Mouse (Mus musculus): ENCODE data around the gene Tbc1d22a.

Gene Tbc1d22a

DNA sequence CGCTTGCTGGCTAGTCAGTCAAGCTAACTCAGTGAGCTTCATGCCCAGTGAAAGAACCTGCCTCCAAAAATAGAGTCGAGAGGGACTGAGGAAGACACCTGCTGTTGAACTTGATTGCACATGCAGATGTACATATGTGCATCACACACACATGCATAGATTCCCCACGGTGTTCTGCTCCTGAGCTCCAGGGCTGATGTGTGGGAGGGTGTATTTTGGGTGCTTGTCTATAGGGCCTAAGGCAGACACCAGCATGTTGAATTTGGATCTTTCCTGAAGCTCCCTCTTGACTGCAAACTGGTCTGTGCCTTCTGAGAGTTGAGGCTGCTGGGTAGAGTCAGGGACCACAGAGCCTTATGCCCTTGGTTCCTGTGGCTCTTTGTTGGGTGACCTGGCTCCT, 23.8 kb downstream of the Tbc1d22a start:
- no peak for DNase-seq

DNA sequence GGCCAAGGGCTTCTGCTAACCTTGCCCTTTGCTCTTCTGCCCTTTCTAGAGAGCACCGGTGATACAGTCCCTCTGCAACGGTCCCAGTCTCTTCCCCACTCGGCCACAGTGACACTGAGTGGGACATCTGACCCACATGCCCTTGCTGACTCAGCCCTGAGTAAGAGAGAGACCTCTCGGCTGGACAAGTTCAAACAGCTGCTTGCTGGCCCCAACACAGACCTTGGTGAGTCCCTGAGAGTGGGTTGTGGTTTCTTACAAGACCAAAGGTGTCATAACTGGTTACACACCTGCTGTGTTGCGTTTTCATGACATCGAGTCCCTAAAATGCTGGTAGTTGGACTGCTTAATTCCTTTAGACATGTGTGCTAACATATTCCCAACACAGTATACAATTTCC, 24.8 kb downstream of the Tbc1d22a start:
- DNase-seq: no peak

DNA sequence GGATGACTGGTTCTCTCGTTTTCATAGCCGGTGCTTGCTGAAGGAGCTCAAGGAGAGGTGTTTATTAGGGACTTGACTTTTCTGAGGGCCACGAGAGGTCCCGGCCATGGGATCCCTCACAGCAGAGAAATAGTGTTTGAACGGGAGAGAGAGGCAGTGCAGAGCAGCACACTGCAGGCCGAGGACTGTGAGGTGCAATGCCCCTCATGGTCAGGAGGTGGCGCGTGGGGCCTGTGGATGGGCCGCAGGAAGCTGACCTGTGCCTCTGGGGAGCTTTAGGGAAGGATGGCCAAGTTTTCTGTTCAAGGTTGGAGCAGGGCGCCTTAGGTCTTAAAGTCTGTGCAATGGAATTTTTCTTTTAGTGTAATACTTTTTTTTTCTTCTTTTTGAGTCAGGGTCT, 25.5 kb downstream of the Tbc1d22a start:
- DNase-seq: peak; percentile 59 to 88

DNA sequence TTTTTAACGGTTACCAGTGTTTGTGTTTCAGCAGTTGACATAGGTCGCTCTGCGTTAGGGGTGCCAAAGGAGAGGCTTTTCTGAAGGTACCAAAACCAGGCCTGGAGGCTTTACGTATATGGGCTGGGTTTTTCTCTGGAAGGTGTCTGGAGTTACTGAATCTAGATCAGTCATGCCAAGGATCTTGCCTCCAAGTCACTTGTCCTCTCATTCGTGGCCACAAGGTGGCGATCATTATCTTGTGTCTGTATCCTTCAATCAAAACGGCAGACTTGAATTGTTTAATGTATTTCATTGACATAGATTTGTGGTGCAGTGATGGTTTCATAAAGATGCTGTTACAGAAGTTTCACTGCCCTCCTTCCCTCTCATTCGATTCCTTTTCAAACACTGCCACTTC, 29.4 kb downstream of the Tbc1d22a start:
- DNase-seq: peak; percentile 58 to 87

DNA sequence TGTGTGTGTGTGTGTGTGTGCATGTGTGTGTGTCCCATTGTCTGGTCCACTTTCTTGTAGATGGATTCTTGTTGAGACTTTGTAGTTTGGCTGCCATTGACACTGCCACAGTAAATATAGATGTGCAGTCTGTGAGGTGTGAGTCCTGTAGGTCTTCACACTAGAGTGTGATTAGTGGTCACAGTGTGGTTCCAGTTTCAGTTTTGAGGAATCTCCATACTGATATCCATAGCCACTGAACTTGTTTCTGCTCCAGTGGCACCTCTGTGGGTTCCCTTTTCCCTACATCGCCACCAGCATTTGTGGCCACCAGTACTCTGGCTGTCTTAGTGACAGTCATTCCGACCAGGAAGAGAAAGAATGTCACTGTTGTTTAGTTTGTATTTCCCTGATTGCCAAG, 30.1 kb downstream of the Tbc1d22a start:
- DNase-seq: no peak

DNA sequence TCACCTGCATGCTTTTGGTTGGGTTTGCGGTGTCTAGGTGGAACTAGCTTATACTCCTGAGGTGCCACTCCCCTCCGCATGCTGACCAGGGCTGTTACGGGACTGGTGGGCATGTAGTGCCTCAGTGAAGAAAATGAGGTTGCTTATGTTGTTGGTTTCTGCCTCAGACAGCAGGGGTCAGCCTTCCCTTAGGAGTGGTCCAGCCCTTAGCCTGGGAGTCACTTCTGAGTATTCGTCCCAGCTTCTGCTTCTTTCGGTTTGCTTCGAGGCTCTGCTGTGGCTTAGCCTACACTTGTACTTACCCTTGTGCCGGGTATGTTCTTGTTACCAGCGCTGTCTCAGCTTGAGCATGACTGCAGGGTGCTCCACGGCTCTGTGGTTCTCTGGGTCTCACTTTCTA, 36.0 kb downstream of the Tbc1d22a start:
- peak in 1 of 2 experiments; percentile 57 for DNase-seq

DNA sequence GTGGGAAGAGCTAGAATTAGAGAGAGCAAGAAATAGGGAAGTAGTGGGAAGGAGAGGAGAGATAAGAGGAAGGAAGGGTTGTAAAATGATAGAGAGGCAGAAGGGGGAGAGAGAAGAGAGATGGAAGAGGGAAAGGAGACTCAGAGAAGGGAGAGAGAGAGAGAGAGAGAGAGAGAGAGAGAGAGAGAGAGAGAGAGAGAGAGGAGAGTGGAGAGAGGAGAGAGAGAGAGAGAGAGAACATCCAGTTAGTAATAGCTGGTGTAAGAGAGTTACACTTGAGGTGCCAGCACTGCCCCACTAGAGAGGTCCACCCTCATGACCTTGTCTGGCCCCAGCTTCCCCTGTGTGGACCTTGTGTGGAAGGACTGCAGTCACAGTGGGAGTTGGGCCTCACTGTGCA, 37.9 kb downstream of the Tbc1d22a start:
- DNase-seq: no peak

DNA sequence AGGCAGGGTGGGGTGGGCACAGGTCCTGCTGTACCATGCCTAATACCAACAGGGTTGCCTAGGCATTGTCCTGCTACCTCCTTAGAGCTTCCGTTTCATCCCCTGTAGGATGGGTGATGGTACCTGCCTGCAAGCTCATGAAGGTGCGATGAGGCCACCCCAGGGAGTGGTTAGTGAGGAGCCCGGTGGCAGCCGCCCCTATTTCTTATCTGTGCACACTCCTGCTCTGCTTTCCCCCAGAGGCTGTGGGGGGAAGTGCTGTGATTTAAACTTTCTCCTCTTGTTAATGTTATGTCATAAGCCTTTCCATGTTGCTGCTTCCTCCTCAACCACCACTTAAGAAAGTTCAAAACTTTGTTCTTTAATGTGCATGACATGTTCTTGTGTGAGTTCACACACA, 38.4 kb downstream of the Tbc1d22a start:
- DNase-seq: no peak

DNA sequence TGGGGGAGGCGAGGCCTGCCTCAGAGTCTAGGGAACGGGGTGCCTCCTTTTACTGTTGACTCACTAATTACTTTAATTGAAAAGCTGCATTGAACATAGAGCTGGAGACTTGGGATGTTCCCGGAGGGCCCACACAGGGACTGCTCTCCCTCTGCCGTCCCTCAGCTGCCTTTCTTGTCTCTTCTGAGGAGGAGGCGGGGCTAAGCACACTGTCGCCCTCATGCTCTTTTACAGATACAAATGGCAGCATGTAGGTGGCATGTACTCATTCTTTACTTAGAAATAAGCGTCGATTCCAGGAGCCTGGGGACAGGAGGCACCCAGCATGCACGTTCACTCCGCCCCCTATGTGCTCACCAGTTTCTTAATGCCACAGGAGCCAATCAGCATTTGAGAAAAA, 39.2 kb downstream of the Tbc1d22a start:
- DNase-seq: no peak

DNA sequence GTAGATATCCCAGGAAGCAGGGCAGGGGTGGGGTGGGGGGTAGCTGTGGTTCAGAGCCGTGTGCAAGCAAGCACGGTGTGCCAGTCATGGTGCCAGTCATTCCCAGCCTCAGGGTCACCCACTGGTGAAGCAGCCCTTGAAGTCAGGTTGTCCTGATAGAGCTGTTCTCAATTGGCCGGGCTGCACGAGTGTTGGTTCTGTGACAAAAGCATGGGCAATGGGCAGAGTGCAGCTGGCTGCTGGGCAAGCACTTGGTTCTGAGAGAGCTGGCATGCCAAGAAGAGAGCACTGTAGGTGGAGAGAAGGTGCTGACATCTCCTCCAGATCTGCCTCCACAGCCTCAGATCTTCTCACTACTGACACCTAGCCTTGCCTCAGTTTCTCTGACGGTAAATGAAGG, 41.9 kb downstream of the Tbc1d22a start:
- DNase-seq: no peak

DNA sequence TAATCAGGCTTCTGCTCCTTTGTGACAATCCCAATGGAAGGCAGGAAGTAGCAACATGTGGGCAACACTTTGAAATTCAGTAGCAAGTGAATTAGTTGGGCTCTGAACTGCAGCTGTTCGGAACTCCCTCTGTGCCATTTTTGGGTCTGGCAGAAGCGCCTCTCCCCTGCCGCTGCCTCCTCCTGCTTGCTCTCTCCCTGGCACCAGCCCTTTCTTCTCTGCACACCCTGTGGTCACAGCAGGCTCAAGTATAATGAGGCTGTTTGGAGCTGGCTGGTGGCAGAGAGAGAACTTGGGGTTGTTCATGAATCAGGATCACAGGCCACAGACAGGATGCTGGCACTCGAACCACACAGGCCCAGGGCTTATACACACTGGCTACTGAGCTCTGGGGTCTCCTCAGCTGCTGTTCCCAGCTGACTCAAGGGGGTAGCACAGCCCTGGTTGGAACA, 42.5 kb downstream of the Tbc1d22a start:
- DNase-seq: no peak

DNA sequence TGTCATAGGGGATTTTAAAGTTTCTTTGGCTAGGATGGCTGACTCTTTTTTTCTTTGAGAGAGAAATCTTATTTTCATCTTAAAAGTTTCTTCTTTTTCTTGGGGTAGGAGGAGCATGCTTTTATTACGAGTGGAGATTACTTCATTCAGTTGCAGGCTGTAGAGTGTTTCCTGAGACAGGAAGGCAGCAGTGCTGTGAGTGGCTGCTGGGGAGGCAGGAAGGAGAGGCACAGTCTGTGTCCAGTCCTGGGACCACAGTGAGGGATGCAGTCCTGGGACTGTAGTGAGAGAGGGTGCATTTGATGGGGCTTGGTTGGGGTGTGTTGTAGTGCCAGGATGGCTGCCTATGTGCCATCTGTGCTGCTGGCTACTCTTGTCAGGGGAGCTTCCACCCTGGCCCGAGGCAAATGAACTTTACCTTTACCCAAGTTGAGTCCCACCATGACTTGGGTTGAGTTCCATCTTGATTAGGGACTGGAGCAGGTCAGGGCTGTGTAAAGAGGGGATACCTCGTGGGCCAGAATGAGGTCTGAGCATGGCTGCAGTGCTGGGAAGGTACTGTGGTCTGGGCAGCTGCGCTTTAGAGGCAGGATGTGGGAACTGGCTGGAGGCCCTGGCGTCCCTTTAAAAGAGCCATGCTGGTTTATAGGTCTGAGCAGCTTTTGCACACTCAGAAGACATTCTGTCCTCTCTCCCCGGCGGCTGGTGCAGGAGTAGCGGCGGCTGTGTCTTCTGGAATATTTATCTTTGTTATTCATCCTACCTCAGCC, 43.8 kb downstream of the Tbc1d22a start:
- no peak for DNase-seq

DNA sequence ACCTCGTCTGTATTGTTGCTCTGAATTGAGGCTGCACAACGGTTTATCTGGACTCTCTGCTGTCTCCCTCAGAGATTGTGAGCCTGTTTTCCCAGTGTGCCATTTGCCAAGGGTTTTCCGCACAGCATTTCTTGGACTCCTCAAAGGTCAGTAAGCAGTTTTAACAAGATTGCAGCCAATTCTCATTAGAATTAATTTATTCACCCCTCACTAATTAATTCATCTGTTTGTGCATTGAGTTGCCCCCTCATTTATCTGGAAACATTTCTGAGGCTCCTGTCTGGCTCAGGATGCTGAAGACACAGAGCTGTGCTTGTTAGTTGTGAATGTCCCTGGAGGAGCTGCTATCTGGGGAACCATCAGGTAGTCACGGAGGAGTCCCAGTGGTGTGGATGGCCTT, 45.0 kb downstream of the Tbc1d22a start:
- no peak for DNase-seq

DNA sequence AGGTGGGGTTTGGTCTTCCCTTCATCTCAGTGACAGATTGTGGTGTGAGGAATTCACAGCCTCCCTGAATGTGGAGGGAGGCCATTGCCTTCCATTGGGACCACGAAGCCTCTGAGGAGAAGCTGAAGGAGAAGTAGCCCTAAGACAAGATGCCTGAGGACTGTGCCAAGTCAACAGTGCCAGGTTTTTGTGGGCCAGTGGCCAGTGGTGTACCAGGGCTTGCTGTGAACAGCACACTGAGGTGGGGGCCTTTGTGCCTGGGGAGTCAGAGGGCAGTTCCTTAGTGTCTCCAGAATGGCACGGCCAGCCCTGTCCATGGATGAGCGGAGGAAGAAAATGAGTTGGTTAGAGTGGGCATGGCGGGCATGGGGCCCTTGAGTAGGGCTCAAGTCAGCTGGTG, 45.9 kb downstream of the Tbc1d22a start:
- DNase-seq: no peak

DNA sequence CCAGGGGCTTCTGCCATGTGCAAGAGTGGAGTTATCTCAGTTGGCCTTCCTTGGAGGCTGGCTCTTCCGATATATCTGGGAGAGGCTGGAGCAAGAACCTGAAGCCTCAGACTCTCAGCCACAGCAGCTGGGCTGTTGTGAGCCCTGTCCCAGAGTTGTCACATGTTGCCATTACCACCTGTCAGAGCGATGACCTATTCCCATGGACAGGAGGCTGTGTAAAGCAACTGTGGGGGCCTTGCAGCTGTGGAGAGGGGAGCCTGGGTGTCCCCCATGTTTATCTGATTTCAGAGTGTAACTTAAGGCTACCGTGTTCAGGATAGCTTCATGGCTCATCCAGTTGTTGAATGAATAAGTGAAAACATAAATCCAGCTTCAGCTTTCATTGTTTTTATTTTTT, 50.1 kb downstream of the Tbc1d22a start:
- no peak for DNase-seq

DNA sequence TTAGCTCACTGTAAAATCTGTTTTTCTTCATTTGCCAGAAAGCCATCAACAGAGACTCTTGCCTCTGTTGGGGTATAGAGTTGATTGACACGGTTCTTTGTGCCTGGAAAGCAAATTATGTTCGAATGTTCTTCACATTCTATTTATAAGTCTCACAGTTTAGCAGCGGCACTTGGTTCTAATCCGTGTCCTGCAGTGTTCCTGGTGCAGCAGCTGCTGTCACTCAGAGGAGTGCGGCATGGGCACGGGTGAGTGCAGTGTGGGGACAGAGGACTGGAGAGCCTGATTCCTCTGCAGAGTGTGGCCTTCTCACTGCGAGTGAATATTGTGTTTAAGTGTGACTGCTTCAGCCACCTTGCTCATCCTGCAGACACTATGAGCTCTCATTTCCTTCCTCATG, 50.5 kb downstream of the Tbc1d22a start:
- DNase-seq: no peak

DNA sequence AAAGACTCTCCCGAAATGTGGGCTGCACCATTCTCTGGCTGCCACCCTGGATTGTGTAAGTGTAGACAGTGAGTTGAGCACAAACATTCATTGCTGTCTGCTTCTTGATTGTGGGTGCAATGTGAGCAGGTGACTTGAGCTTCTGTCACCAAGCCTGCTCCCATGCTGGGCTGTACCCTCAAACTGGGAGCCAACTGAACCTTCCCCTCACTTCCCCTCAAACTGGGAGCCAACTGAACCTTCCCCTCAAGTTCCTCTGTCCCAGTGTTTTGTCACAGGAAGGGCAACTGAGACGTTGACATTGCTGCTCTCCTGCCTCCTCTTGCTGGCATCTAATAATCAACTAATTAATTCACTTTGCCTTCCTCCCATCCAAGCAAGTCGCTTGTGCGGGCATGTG, 52.7 kb downstream of the Tbc1d22a start:
- no peak for DNase-seq

DNA sequence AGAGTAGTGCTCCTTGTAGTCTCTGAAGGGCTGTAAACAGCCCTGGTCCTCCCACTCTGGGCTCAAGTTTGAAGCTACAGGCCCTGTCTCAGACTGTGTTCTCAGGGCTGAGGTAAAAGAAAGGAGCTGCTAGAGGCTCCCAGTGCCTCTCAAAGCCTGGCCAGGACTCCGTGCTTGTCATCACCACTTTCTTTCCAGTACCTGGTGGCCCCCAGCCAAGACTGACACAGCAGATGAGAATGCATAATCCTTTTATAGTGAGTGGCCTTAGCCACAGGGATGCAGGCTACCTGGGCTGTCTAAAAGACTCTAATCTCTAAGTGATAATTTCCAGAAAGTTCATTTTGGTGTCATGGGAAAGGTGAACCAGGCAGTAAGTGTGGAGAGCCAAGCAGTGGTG, 54.3 kb downstream of the Tbc1d22a start:
- DNase-seq: peak in 1 of 2 experiments; percentile 42

DNA sequence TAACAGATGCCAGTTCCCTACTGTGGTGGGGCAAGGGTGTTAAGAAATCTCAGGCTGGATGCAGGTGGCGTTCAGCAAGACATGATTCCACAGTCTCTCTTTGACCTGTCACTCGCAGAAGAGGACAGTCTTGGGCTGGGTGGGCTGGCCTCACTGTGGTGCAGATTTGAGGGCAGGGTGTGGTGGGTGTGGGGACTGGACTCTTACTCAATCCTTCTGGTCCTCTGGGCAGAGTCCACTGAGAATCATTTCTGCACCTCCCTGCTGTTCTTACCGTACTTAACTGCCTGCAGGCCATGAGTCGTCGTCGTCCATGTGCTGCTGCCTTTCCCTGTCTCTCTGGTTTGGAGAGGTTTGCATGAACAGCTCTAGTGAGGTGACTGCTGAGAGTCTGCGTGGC, 61.5 kb downstream of the Tbc1d22a start:
- DNase-seq: no peak

DNA sequence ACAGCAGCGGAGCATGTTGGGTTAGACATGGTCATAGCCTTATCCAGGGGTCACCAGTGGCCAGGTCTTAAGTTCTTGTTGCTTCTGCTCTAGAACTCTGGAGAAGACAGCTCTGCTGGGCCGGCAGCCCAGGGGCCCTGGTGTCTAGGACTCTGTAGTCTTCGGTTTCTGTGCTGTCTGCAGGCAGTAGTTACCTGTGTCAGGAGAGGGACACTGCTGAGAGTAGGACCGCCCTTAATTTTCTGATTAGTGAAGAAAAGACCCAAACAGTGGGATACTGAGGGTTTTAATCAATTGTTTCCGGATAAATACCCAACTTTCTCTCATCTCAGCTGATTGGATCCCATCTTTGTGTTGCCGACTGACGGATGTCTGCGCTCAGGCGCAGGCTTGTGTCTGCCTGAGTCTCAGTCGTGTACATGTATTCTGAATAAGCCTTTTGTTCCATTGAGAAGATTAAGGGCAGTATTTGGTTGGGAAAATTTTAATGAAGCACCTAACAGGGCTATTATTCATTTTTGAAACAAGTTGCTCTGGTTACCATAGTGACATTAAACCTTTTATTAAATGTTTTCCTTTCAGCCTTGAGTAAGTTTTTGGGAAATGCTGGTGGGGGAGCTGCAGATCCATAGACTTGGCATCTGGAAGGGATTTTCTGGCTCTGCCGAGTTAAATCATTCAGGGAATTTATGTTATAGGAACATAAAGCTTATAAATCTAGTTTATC, 62.4 kb downstream of the Tbc1d22a start:
- no peak for DNase-seq

DNA sequence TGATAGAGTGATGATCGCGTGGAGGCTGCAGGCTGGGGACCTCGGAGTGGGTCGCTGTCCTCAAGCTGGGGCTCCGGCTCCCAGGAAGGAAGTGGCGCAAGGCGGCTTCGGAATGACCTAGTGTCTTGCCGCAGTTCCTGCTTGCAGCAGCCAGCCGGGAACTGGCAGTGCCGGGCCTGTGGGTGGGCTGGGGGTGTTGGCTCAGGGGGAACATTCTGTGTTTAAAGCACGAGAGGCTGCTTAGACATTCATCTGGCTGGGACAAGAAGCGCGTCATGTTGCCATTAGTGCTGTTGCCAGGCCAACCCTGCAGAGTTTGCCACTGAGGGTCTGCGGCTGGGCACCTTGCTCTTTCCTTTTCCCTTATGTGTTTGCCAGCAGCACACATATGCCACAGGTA, 63.2 kb downstream of the Tbc1d22a start:
- no peak for DNase-seq

DNA sequence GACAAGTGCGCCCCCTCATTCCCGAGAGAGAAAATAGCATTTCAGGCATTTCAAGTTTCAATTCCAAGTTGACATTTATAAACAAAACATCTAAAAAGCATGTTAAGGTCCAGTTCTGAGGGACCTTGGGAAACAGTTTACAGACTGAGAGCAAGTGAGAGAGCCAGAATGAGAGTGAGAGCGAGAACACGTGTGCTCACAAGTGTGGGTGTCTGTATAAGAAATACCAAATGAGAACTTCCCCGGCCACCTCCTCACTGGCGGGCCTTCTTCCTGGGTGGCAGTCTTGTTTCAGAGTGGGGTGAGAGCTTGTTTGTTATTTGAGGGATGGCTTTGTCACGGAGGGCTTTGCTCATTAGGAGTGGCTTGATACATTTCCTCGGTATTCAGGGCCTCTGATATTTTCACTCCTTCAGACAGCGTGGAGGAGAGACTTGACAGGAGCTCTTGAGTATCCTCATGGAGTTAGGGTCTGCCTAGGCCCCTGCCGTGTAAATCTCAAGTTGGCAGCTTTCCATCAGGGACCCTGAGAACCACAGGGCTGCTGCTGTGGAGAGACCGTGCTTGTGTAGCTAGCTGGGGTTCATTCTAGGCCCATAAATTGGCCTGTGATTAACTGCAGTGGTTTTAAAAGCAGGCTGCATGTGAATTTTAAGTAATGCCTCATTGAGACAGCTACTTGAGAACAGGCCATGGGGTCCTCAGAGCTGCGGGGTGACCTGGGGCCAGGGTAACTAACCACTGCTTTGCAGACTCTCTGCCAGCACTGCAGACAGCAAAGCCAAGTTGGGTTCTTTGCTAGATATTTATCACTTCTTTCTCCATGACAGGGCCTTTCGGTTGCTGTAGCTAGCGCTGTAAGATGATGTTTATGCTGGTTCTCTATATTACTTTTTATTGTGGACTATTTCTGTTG, 65.1 kb downstream of the Tbc1d22a start:
- DNase-seq: no peak

DNA sequence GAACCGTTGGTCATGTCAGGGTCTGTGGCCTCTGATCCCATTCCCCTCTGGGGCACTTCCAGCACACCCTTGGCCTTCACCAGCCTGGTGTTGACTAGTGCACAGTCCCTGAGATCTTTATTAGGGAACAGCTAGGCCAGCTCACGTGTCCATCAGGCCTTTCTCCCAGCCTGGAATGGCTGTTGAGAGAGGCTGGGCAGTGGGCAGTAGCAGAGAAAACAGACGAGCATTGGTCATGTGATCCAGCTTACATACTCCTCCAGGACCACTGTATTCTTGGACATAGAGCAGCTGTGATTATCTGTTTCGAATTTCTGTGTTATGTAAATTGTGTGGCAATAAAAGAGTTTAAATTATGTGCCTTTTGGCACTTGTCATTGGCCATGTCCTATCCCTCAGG, 65.9 kb downstream of the Tbc1d22a start:
- DNase-seq: no peak

All from kidney, postnatal 36 days (tissue).